Mouse (Mus musculus) testis, adult 2 months (tissue): Measurements from ENCODE around the gene Dnase2a.

Experiments
- CTCF ChIP-seq: fragments of 200-500 bp; IDR thresholded peaks from 2 replicates; pipeline ENCODE4 v1.5.1; 2012; ENCODE audit warnings: low read depth, mild to moderate bottlenecking, inconsistent platforms, low read length, moderate library complexity; ENCODE audit not compliant: control insufficient read depth, insufficient read depth, insufficient replicate concordance
- POLR2A ChIP-seq: fragments of 200-500 bp; IDR thresholded peaks from 2 replicates; pipeline ENCODE4 v1.6.1; 2012; ENCODE audit warnings: low read depth, mild to moderate bottlenecking, inconsistent platforms, low read length, moderate library complexity; ENCODE audit not compliant: control insufficient read depth

DNA sequence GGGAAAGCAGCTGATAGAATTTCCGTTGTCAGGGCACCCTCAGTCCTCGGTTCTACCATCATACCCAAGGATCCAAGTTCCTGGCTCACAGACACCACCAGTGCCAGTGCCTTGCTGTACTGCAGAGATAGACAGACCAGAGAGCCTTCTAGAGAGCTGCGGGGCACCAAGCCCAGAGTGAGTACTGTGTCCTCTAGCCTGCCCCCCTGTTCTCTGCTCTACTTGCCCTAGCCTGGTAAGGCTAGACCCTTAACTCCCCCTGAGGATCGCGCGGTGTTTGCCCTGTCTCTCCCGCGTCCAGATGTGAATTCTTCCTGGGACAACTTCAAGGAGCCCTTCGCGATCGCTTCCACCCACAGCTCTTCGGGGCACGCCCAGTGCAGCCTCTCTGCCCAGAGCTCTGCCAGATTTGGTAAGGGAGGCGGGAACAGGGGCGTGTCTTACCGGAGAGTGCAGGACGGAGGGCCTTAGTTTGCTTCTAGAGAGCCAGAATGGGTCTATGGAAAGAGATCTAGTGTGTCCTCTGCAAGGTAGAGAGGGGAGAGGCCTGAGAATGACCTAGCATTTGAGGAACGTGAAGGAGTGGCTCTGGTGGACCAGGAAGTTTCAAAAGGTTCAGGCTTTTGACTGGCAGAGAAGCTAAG, 44.4 kb downstream of the Dnase2a start:
- no peak for TF ChIP-seq CTCF
- TF ChIP-seq POLR2A = no peak
